Mouse (Mus musculus): Measurements from ENCODE around the gene Pga5.

Pga5 gene

DNA sequence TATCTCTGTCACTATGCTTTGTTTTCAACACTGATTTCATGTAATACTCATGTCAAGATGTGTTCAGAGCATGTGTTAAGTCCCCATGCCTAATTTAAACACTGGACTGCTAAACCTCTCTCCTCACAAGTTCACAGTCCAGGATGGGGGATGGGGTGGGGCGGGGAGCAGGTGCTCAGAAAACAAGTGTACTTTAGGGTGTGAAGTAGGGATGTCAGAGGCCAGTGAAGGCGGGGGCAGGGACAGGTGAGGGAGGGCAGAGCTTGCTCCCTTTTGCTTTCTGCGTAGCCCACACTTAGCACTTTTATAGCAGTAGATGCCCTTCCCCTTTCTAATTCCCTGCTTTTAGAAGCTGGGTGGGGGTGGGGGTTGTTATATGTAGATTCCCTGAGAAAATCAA is 12.8 kb downstream of the Pga5 start:
- DNase-seq (ENCODE audit: low spot score) = no peak

- no peak for DNase-seq (ENCODE audit: low spot score)
These were observed 15.2 kb downstream of the Pga5 start for GRCm38 (mm10) chr19:10662665-10663064.

GRCm38 (mm10) chr19:10661919-10662318 is 16.0 kb downstream of the Pga5 start:
- DNase-seq (ENCODE audit: low spot score) = no peak

DNA sequence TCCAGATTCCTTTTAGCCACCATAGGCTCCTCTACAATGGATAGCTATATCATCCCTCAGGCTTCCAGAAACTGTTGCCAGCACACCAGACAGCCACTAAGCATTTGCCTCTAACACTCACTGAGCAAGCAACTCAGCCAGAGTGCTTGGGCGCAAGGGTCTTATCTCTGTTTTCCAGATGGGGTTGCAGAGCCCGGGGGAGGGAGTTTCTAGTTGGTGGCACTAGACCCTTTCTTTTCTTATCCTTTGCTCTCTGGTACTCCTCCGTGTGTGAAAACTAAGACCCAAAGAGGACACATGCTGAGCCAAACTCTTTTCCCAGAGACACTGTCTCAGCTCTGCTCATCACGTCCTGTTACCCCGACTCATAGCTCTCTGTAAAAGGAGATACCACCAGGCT is 16.5 kb downstream of the Pga5 start:
- DNase-seq (ENCODE audit: low spot score) = no peak

GRCm38 (mm10) chr19:10658406-10658805 is 19.5 kb downstream of the Pga5 start:
- no peak for DNase-seq (ENCODE audit: low spot score)

- DNase-seq (ENCODE audit: low spot score) = no peak
These were observed 20.1 kb downstream of the Pga5 start for GRCm38 (mm10) chr19:10657742-10658141.

- no peak for DNase-seq (ENCODE audit: low spot score)
These were observed 21.8 kb downstream of the Pga5 start for GRCm38 (mm10) chr19:10656058-10656457.

DNA sequence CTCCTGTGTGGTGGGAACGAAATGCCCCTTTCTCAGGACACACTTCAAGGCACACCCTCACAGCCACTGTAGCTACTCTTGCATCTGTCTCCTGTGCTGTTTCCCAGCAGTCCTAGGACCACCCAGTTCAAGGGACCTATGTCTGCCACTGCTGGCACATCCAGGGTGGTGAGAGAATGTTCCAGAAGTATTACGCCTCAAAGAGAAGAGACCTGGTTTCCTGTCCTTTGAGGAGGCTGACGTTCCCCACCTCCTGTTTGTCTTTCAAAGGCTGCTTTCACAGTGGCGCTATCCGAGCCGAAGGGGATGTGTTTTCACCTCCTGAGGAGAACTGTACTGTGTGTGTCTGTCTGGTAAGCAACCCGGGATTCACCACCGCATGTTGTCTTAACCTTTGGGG is 29.7 kb downstream of the Pga5 start:
- no peak for DNase-seq (ENCODE audit: low spot score)

DNA sequence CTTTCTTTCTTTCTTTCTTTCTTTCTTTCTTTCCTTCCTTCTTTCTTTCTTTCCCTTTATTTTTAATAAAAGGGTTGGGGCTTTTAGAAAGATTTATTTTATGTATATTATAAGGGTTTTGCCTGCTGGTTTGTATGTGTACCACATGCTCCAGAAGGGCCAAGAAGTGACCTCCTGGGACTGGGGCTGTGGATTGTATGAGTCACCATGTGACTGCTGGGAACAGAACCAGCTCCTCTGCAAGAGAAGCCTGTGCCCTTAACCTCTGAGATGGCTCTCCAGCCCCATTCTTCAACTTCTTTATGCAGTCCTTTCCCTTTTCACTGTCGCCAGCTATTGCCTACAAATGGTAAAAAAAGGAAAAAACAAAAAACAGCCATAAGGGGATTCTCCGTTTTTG is 32.3 kb downstream of the Pga5 start:
- DNase-seq (ENCODE audit: low spot score) = no peak

GRCm38 (mm10) chr19:10640589-10641378 is 37.1 kb downstream of the Pga5 start:
- peak; percentile 22 for DNase-seq (ENCODE audit: low spot score)

DNA sequence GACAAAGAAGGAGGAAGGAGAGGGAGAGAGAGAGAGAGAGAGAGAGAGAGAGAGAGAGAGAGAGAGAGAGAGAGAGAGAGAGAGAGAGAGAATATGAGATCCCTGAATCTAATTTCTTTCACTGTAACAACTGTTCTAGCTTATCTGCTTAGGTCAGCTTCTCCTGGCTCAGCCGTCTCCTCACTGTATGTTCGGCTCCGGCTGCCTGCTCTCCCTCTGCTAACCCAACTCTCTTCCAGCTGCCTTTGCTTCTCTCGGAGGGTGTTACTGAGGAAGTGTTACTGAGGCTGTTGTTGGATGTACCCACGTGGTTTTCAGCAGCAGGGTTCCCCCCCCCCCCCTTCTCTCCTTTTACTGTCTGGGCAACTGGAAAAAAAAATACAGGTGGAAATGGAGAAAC is 37.8 kb downstream of the Pga5 start:
- no peak for DNase-seq (ENCODE audit: low spot score)

GRCm38 (mm10) chr19:10637840-10638239 is 40.0 kb downstream of the Pga5 start:
- DNase-seq (ENCODE audit: low spot score) = no peak

DNA sequence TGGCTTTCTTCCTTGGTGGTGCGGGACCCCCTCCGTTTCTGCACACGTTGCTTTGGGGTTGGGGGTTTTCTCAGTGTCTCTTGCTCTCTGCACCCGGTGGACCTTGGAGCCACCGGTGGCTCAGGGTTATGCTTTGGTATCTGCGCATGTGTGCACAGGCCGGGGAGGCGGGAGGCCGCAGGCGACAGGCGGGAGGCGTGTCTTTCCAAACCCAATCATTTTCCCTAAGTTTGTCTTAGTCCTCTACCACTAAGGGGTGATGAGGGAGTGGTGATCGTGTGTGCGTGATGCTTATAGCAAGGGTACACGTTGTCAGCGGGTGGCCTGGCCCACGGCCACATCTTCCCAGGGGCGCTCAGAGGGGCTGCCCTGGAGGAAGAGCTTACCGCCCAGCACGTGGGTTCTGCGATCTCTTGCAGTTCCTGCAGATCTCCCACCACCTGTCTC is 43.0 kb downstream of the Pga5 start:
- peak; percentile 59 for DNase-seq (ENCODE audit: low spot score)

DNA sequence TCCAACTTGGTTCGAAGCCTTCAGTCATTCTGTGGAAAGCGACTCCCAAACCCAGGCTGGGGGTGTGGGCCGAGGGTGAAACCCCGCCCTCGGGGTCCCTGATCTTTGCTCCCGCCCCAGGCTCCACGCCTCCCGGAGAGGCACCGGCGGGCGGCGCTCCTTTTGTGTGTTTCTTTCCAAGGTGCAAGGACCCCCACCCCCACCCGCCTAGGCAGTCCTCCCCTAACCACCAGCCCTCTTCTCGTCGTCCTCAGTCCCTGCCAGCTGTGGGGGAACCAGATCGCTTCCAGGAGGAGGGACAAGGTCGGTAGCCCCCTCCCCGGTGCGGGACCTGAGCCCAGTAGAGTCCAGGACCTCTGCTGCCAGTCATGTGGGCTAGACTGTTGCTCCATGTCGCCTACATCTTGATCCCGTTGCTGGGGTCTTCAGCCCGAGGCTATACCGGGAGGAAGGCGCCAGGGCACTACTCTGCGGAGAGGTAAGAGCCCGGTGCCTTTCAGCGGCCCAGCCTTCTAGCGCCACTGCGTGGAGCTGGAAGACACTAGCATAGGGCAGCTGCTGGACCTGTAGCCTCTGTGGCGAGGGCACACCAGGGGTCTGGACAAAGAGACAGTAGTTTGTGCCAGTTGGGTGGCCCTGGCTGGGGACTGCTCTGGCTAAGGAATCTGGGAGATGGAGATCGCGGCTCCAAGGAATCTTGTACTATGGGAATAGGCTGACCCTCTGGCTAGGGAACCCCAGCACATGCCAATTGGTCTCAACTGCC is 43.6 kb downstream of the Pga5 start, which contains the start of gene Vwce:
TSS of gene Vwce (plus strand) at position 108 of the 766 bp plus-strand sequence.
- DNase-seq (ENCODE audit: low spot score) = peak; percentile 74

All from retina, embryonic 14.5 days (tissue).